Mouse (Mus musculus) midbrain, embryonic 11.5 days (tissue): Measurements from ENCODE around the gene Slc29a2. TPM values are rescaled to one million over a fixed set of nuclear protein-coding genes. Genes with fewer than 3 reads are reported as not detected.

Source experiments
- ATAC-seq: fragments of 200-750 bp; cut with Nextera tagmentation; 2 replicates; pipeline ENCODE4 v1.8.0; 2017; ENCODE audit warnings: moderate TSS enrichment, moderate library complexity; ENCODE audit not compliant: low FRiP score
- DNase-seq: peaks from one replicate; pipeline ENCODE4 v3.0.0; 2015; ENCODE audit warnings: low spot score; ENCODE audit errors: missing footprints
- H3K27ac ChIP-seq: fragments of 300-500 bp; sonication (generic); 2 replicates; pipeline ENCODE4 v1.5.1; 2014; ENCODE audit warnings: low read depth, low read length
- H3K27me3 ChIP-seq: fragments of 300-500 bp; sonication (generic); 2 replicates; pipeline ENCODE4 v1.6.1; 2014; ENCODE audit warnings: mild to moderate bottlenecking, low read length, moderate library complexity, mixed read lengths; ENCODE audit not compliant: control insufficient read depth, insufficient read depth
- H3K36me3 ChIP-seq: fragments of 300-500 bp; sonication (generic); 2 replicates; pipeline ENCODE4 v1.6.1; 2014; ENCODE audit warnings: mild to moderate bottlenecking, low read length, moderate library complexity, mixed read lengths; ENCODE audit not compliant: control insufficient read depth, insufficient read depth
- H3K4me1 ChIP-seq: fragments of 300-500 bp; sonication (generic); 2 replicates; pipeline ENCODE4 v1.6.1; 2014; ENCODE audit warnings: low read length; ENCODE audit not compliant: control insufficient read depth, insufficient read depth
- H3K4me2 ChIP-seq: fragments of 300-500 bp; sonication (generic); 2 replicates; pipeline ENCODE4 v1.6.1; 2014; ENCODE audit warnings: mild to moderate bottlenecking, moderate library complexity
- H3K4me3 ChIP-seq: fragments of 300-500 bp; sonication (generic); 2 replicates; pipeline ENCODE4 v1.5.1; 2014; ENCODE audit warnings: low read depth, low read length
- H3K9ac ChIP-seq: fragments of 300-500 bp; sonication (generic); 2 replicates; pipeline ENCODE4 v1.6.1; 2014; ENCODE audit warnings: low read length
- H3K9me3 ChIP-seq: fragments of 300-500 bp; sonication (generic); 2 replicates; pipeline ENCODE4 v1.6.1; 2016; ENCODE audit warnings: low read length; ENCODE audit not compliant: control insufficient read depth
- WGBS: fragments of 180-500 bp; shearing (Covaris S2); extraction: QIAGEN DNeasy Blood & Tissue Kit; methylation state at CpG from one replicate; pipeline ENCODE4 v1.1.7; 2014; 5-methylcytosine and 5-hydroxymethylcytosine counted together
- polyA plus RNA-seq: library from polyadenylated mRNA; unstranded; fragments of >200 nt; fragmentation: Nextera tagmentation; extraction: Ambion mirVana; gene quantifications from 2 replicates; pipeline ENCODE4 v1.2.1, GENCODE M21; 2014

Gene Slc29a2
- polyA plus RNA-seq, 1 experiment from 2014 or later = 4.2 TPM

DNA sequence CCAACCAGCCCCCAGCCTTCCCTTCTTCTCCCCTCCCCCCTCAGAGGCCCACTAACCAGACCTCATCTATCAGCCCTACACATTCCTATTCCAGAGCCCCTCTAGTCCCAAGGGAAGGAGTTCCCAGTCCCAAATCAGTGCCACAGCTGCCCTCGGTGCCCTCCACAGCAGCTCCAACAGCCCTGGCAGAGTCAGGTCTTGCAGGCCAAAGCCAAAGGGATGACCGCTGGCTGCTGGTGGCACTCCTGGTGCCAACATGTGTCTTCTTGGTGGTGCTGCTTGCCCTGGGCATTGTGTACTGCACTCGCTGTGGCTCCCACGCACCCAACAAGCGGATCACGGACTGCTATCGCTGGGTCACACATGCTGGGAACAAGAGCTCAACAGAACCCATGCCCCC lies 46.3 kb downstream of the Slc29a2 start:
- no peak overlapping the region for H3K4me3 ChIP-seq

DNA sequence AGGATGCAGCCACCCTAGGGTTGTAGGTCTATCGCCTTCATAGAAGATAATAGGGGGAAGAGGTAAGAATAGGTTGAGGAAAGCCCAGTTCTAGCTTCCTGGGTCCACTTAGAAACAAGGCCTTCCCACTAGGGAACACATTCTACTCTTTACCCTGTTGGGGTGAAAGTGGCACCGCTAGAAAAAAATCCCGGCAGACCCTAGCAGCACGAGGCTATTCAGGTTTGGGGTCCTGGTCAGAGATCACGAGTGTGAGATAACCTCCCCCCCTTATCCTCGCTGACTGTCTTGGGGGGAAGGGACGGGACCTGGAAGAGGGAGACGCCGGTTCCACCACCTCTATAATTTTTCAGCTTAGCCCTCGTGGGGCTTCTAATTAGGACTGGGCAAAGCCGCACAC lies 47.4 kb downstream of the Slc29a2 start:
- H3K27me3 ChIP-seq = peaks cover 39% of the 10 kb centered on the region
- ATAC-seq (no peak), DNase-seq (peak; percentile 88)
- peak overlapping the region; percentile 56 for H3K9ac ChIP-seq
- no peaks in the 10 kb centered on the region for H3K36me3 ChIP-seq
- peak overlapping the region; percentile 63 for H3K27ac ChIP-seq
- H3K4me1 ChIP-seq = peaks cover 24% of the 10 kb centered on the region
- 9% methylated on average over 11 of the region's 11 CpGs for WGBS
- H3K4me3 ChIP-seq = peak overlapping the region; percentile 34
- H3K4me2 ChIP-seq = peak overlapping the region; percentile 60
- no peaks in the 10 kb centered on the region for H3K9me3 ChIP-seq

More for the DNA sequence above, 46.3 kb downstream of the Slc29a2 start:
- no peaks in the 10 kb centered on the region for H3K9me3 ChIP-seq
- H3K27ac ChIP-seq = no peak overlapping the region
- DNase-seq (no peak), ATAC-seq (no peak)
- H3K27me3 ChIP-seq = peaks cover 39% of the 10 kb centered on the region
- H3K4me2 ChIP-seq = no peak overlapping the region
- peaks cover 24% of the 10 kb centered on the region for H3K4me1 ChIP-seq
- no peaks in the 10 kb centered on the region for H3K36me3 ChIP-seq
- WGBS = 82% methylated on average over 7 of the region's 7 CpGs
- H3K9ac ChIP-seq = no peak overlapping the region

DNA sequence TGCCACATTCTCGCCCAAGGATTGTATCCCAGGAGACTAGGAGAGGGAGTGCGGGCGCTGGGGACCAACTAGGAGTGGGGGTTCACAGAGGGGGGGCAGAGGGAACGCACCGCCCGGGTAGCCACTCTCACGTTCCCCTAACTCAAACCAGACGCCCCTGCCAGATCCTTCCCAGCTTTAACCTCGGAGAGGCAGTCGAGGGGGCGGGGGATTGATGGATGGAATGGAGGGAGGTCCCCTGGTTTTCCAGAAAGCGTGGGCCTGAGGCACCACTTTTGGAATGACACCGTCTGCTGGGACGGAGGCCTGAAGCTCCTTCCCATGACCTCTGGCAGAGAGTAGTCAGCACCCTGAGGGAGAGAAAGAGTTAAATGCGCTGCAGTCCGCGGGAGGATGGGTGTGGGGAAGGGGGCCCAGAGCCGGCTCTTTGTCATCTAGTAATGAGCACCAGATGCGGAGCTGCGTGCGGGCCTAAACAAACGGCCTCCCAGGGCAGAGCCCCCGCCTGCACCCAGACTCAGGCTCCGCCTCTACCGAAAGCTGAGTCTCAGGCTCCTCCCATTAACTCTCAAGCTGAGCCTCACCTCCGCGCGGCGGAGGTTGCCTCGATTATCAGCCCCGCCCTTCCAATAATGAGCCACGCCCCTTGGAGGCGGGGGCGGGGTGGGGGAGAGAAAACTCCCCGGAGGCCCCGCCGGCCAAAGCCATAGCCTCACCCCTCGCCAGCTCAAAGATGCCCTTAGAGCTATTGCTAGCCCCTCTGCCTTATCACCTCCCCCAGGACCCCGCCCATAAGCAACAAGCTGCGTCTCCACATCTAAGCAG lies 48.1 kb downstream of the Slc29a2 start:
- under 1% methylated on average over 39 of the region's 40 CpGs for WGBS
- peaks cover 39% of the 10 kb centered on the region for H3K27me3 ChIP-seq

DNA sequence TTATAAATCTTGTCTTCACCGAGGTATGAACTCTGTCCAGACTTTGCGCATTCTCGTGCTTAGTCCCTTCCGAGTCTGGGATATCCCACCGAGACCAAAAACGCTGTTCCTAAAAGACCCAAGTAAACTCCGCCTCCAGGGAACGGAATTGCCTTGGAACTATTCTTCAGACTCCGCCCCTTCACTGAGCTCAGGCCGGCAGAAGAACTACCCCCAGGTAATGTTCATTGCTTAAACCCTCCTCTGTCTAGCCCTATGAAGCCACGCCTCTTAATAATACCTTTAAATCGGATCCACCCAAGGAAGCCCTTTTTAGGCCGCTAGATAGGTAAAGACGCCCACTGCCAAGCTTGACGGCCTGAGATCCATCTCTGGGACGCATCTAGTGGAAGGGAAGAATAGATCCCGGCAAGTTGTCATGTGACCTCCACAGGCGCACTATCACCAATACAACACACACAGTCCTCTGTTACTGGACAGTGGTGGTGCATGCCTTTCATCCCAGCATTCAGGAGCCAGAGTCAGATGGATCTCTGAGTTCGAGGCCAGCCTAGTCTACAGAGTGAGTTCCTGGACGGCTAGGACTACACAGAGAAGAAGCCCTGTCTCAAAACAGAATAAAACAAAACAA lies 48.8 kb downstream of the Slc29a2 start:
- Histone ChIP-seq H3K27ac (no peak overlapping the region), H3K36me3 (no peaks in the 10 kb centered on the region), H3K4me3 (peak overlapping the region; percentile 34), H3K9me3 (no peaks in the 10 kb centered on the region), H3K9ac (peak overlapping the region; percentile 56; the same call in 1 of the 2 replicates), H3K27me3 (peaks cover 34% of the 10 kb centered on the region), H3K4me2 (peak overlapping the region; percentile 60), H3K4me1 (peaks cover 24% of the 10 kb centered on the region)
- peak; percentile 17; the same call in 1 of the 2 replicates for ATAC-seq
- DNase-seq = no peak
- 3% methylated on average over 20 of the region's 20 CpGs for WGBS

More for the DNA sequence above, 48.1 kb downstream of the Slc29a2 start:
- Histone ChIP-seq H3K27ac (peak overlapping the region; percentile 63), H3K36me3 (no peaks in the 10 kb centered on the region), H3K9me3 (no peaks in the 10 kb centered on the region), H3K4me1 (peaks cover 24% of the 10 kb centered on the region), H3K4me3 (peak overlapping the region; percentile 34), H3K9ac (peak overlapping the region; percentile 56), H3K4me2 (peak overlapping the region; percentile 60)
- ATAC-seq (peak; percentile 87), DNase-seq (peak; percentile 96)

DNA sequence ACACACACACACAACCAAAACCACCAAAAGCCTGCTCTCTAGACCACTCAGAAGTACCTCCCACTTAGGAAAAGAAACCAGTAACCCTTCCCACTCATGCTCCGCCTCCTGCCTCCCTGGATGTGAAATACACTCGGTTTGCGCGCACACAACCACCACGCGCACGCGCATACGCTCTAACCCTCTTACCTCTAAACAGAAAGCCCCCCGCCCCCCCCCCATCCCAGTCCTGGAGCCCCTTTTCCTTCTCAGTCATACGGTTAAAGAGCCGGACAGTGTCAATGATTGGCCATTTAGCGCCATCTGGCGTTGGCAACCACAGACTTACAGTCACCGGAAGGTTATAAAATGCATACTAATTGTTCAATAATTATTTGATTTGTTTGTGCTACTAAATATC lies 49.4 kb downstream of the Slc29a2 start:
- Histone ChIP-seq H3K4me2 (peak overlapping the region; percentile 60; the same call in 1 of the 2 replicates), H3K4me1 (peaks cover 19% of the 10 kb centered on the region), H3K4me3 (no peak overlapping the region), H3K9me3 (no peaks in the 10 kb centered on the region), H3K9ac (no peak overlapping the region), H3K27me3 (peaks cover 28% of the 10 kb centered on the region), H3K27ac (no peak overlapping the region), H3K36me3 (no peaks in the 10 kb centered on the region)
- DNase-seq (peak; percentile 98), ATAC-seq (no peak)
- WGBS = 2% methylated on average over 14 of the region's 15 CpGs

DNA sequence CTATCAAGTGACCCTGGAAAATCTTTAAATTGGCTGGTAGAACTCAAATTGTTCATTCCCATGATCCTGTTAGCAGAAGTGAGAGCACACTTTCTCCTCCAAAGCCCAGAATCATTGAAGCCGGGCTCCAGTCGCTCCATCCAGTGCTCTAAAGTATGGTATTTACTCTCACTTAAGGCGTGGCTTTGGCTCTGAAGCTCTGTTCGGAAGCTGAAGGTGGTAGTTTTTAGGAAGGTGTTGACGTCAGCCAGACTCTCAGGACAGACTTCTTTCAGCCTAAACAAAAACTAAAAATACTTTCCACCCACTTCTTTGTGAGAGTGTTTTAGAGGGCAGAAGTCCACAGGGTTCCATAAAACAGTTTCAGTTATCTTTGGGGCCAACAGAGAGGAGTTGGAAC lies 49.9 kb downstream of the Slc29a2 start:
- Histone ChIP-seq H3K4me2 (no peak overlapping the region), H3K9me3 (no peaks in the 10 kb centered on the region), H3K27me3 (peaks cover 23% of the 10 kb centered on the region), H3K4me1 (peaks cover 14% of the 10 kb centered on the region), H3K9ac (no peak overlapping the region), H3K36me3 (no peaks in the 10 kb centered on the region), H3K27ac (no peak overlapping the region), H3K4me3 (no peak overlapping the region)
- no peak for ATAC-seq
- DNase-seq = peak; percentile 84
- WGBS = 48% methylated on average over 5 of the region's 5 CpGs

DNA sequence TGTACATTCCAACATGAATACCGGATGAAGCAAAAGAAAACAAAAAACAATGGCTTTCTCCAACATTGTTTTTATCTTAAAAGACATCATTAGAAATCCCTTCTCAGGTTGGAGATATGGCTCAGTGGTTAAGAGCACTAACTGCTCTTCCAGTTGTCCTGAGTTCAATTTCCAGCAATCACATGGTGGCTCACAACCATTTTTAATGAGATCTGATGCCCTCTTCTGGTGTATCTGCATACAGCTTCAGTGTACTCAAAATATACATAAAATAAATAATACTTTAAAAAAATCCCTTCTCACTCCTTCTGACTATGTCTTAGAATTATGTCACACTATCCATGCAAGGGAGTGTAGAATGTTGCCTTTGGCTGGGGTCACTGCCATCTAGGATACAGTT lies 55.6 kb downstream of the Slc29a2 start:
- WGBS = 89% methylated on average over 1 of the region's 1 CpGs
- Histone ChIP-seq H3K27ac (no peak overlapping the region), H3K9me3 (no peaks in the 10 kb centered on the region), H3K4me3 (no peak overlapping the region), H3K4me2 (no peak overlapping the region), H3K4me1 (no peaks in the 10 kb centered on the region), H3K9ac (no peak overlapping the region), H3K27me3 (peaks cover 33% of the 10 kb centered on the region), H3K36me3 (no peaks in the 10 kb centered on the region)
- ATAC-seq (no peak), DNase-seq (no peak)
